Mouse (Mus musculus) cerebellum, adult 2 months (tissue): ENCODE results near the gene Cgas. TPM values are rescaled to one million over a fixed set of nuclear protein-coding genes. Genes with fewer than 3 reads are reported as not detected.
A peak's percentile ranks its signal among the peaks of the same experiment; 100 is the strongest.
"Not testable (repeated sequence)": the region's sequence is repeated elsewhere in the genome, so short reads cannot be mapped to it uniquely, and the experiment has no call there.

Experiments used
- DNase-seq, 2 experiments: peaks; one replicate each; pipeline ENCODE4 v3.0.0; 2021
- H3K27ac ChIP-seq: fragments of 200-500 bp; 2 replicates; pipeline ENCODE4 v1.5.1; 2012; ENCODE audit warnings: low read length, control low read depth, inconsistent platforms; ENCODE audit not compliant: insufficient read depth
- H3K27me3 ChIP-seq: fragments of 200-500 bp; 2 replicates; pipeline ENCODE4 v1.6.1; 2012; ENCODE audit warnings: inconsistent platforms, mild to moderate bottlenecking, low read length, moderate library complexity; ENCODE audit not compliant: control insufficient read depth, insufficient read depth
- H3K4me1 ChIP-seq: fragments of 200-500 bp; 2 replicates; pipeline ENCODE4 v1.6.1; 2011; ENCODE audit warnings: low read length; ENCODE audit not compliant: control insufficient read depth, insufficient read depth
- H3K4me3 ChIP-seq: fragments of 200-500 bp; replicated peaks from 2 replicates; pipeline ENCODE3; 2011; ENCODE audit warnings: mild to moderate bottlenecking, low read depth, low read length, control low read depth; ENCODE audit not compliant: insufficient read depth
- CTCF ChIP-seq: fragments of 200-500 bp; IDR thresholded peaks from 2 replicates; pipeline ENCODE4 v1.5.1; 2011; ENCODE audit warnings: low read depth, mild to moderate bottlenecking, control low read depth, low read length, moderate library complexity, borderline replicate concordance; ENCODE audit not compliant: insufficient read depth
- POLR2A ChIP-seq: fragments of 200-500 bp; IDR thresholded peaks from 2 replicates; pipeline ENCODE4 v1.6.1; 2011; ENCODE audit warnings: low read length, control low read depth, borderline replicate concordance; ENCODE audit not compliant: insufficient read depth
- WGBS: fragments of 180-500 bp; shearing (Covaris S2); methylation state at CpG from one replicate; pipeline ENCODE4 v1.1.7; 2018; 5-methylcytosine and 5-hydroxymethylcytosine counted together
- polyA plus RNA-seq: library from polyadenylated mRNA; depleted of rRNA; stranded (reverse); fragments of >200 nt; gene quantifications from 2 replicates; pipeline ENCODE4 v1.2.3, GENCODE M21; 2012; rRNA removed

Gene Cgas
- polyA plus RNA-seq: 0.33 and 0.40 TPM in 2 replicates

GRCm38 (mm10) chr9:78442579-78443392, at the start of gene Cgas:
Gene Cgas, minus strand, starts transcription at chr9:78443237.
- H3K27ac ChIP-seq: no peak within 1 kb of the TSS
- no peak for TF ChIP-seq CTCF
- no peak for TF ChIP-seq POLR2A
- peak in 1 of 2 experiments; percentile 6 for DNase-seq
- H3K27me3 ChIP-seq: no peaks in the 10 kb centered on the region; the same call in 1 of the 2 replicates
- 1% methylated on average over 78 of the region's 81 CpGs for WGBS
- no peaks in the 10 kb centered on the region for H3K4me1 ChIP-seq
- peak within 1 kb of the TSS; percentile 14 for H3K4me3 ChIP-seq

DNA sequence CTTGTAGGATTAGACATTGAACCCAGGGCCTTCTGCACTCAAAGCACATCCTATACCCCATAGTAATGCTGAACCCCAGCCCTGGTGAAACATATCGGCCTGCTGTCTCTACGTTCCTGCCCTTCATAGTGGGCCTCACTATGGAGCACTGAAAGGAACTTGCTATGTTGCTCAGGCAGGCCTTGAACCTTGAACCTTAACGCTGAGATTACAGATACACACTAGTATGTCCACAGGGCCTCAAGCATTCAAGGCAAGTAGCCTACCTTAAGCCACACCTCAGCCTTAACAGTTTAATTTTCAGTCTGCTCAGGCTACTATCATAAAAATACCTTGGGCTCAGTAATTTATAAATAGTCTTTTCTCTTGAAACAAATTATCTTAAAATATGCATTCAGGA, 49.2 kb upstream of the Cgas start:
- no peak overlapping the region for H3K27ac ChIP-seq
- DNase-seq: no peak
- WGBS: over 99% methylated on average over 3 of the region's 3 CpGs
- H3K27me3 ChIP-seq: no peaks in the 10 kb centered on the region
- H3K4me1 ChIP-seq: no peaks in the 10 kb centered on the region
- no peak overlapping the region for H3K4me3 ChIP-seq
- TF ChIP-seq POLR2A (no peak), CTCF (no peak)

- Histone ChIP-seq H3K4me3 (no peak overlapping the region), H3K27me3 (no peaks in the 10 kb centered on the region), H3K27ac (no peak overlapping the region), H3K4me1 (no peaks in the 10 kb centered on the region)
- TF ChIP-seq POLR2A: no peak
- TF ChIP-seq CTCF: no peak
- WGBS: 89% methylated on average over 3 of the region's 3 CpGs
- DNase-seq: no peak
Measured at GRCm38 (mm10) chr9:78491169-78491568, 48.1 kb upstream of the Cgas start.

DNA sequence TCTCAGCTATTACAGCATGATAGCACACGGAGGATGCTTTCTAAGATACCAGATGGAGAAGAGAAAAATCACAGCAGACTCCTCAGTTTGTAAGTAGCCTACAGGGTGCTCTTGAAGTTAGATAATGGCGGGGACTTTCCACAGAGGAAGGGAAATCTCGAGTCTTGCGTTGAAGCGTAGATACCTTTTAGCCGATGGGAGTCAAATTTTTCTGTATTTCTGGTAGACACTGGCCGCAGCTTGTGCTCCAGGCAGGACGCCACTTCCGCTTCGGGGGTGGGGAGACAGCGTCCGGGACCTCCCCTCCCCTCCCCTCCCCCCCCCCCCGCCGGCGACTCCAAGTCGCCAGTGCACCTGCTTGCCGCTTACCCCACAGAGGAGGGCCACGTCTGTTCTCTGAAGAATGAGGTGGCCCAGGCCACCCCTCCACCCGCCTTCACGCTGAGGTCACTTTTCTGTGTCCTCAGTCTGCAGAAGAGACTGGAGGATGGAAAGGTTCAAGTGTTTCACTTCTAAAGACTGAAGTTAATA, 45.9 kb upstream of the Cgas start, which contains the start of gene Eef1a1:
TSS of gene Eef1a1 (minus strand) at position 262 of the 531 bp plus-strand sequence.
- peak; percentile 58 to 59 for DNase-seq
- no peak for TF ChIP-seq CTCF
- no peak for TF ChIP-seq POLR2A
- H3K27ac ChIP-seq: no peak within 1 kb of the TSS; the same call in 1 of the 2 replicates
- H3K27me3 ChIP-seq: no peaks in the 10 kb centered on the region
- no peaks in the 10 kb centered on the region for H3K4me1 ChIP-seq
- under 1% methylated on average over 20 of the region's 20 CpGs for WGBS
- H3K4me3 ChIP-seq: peak within 1 kb of the TSS; percentile 59

GRCm38 (mm10) chr9:78488021-78488420, 45.0 kb upstream of the Cgas start:
- H3K27me3 ChIP-seq, DNase-seq, H3K4me3 ChIP-seq, H3K4me1 ChIP-seq, H3K27ac ChIP-seq: not testable (repeated sequence)
- WGBS: 98% methylated on average over 5 of the region's 5 CpGs

GRCm38 (mm10) chr9:78484660-78485059, 41.6 kb upstream of the Cgas start:
- WGBS: 84% methylated on average over 3 of the region's 3 CpGs
- TF ChIP-seq CTCF: no peak
- TF ChIP-seq POLR2A: no peak
- DNase-seq: no peak
- H3K27me3 ChIP-seq: no peaks in the 10 kb centered on the region
- H3K4me3 ChIP-seq: no peak overlapping the region
- peaks cover 3% of the 10 kb centered on the region; the same call in 1 of the 2 replicates for H3K4me1 ChIP-seq
- H3K27ac ChIP-seq: no peak overlapping the region

DNA sequence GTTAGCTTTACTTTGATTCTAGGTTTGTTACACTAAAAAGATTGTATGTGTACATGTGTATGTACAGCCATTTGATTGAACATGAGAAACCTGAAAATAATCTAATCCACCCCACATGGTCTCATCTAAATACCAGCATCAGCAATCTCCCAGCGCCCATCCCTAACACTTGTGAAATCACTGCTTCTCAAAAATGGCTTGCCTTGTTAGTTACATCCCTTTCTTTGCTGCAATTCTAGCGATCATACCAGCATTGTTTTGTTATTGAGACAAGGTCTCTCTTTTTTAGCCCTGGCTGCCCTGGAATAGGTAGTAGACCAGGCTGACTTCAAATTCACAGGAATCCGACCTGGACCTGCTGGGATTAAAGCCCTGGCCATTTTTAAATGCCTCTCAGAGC, 39.3 kb upstream of the Cgas start:
- WGBS: 26% methylated on average over 3 of the region's 3 CpGs
- Histone ChIP-seq H3K27ac (peak overlapping the region; percentile 88; the same call in 1 of the 2 replicates), H3K4me1 (peaks cover 3% of the 10 kb centered on the region; the same call in 1 of the 2 replicates), H3K4me3 (peak overlapping the region; percentile 62), H3K27me3 (no peaks in the 10 kb centered on the region)
- DNase-seq: no peak
- TF ChIP-seq CTCF (no peak), POLR2A (no peak)
